Mouse (Mus musculus) layer of hippocampus, adult 9-11 months (tissue): ENCODE measurements around the gene Alox12b.
A peak's percentile ranks its signal among the peaks of the same experiment; 100 is the strongest.

ENCODE experiments used
- DNase-seq: peaks from one replicate; pipeline ENCODE4 v3.0.0; 2022

Alox12b gene

DNA sequence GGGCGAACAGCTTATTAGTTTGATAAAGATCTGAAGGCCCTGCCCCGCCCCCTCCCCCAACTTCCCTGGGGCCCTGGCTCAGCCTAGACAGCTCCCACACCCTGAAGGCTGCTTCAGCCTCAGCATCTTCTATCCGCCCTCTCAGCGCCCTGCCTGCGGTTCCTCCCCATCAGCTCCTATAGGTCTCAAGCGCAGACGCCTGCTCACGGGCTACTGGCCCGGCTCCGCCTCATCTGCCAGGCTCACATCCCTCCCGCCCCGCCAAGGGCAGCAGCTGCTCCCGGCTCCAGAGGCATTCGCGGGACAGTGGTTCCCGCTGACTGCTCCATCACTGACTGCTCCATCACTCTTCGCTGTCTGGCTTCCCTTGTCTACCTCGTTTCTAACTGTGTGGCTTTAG, at the start of gene Alox12b:
TSS of gene Alox12b (plus strand) at position 190 of the 400 bp plus-strand sequence.
- DNase-seq: no peak

DNA sequence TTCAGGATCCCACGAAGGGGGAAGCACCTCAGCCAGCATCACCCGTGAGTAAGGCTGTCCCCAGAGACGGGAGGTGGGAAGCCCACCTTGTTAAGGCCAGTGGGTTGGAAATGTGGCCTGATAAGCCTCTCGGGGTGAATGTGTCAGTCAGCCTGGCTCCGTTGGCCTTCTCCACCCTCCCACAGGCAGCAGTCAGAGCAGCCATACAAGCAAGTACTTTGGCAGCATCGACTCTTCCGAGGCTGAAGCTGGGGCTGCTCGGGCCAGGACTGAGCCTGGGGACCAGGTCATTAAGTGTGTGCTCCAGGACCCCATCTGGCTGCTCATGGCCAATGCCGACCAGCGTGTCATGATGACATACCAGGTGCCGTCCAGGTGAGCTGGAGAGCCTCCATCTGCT, 49.1 kb upstream of the Alox12b start:
- peak; percentile 10 for DNase-seq

DNA sequence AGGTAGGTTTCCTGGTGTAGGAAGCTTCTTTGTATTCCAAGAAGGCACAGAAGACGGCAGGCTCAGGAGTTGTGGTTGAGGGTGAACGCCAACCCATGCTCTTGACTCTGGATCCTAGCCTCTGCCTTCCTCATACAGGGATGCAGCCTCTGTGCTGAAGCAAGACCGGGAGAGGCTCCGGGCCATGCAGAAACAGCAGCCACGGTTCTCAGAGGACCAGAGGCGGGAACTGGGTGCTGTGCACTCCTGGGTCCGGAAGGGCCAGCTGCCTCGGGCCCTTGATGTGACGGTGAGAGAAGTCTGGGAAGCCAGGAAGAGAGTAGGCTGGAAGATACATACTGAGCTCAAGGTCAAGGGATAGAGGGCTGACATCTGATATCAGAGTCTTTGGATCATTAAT, 48.6 kb upstream of the Alox12b start:
- DNase-seq: no peak

DNA sequence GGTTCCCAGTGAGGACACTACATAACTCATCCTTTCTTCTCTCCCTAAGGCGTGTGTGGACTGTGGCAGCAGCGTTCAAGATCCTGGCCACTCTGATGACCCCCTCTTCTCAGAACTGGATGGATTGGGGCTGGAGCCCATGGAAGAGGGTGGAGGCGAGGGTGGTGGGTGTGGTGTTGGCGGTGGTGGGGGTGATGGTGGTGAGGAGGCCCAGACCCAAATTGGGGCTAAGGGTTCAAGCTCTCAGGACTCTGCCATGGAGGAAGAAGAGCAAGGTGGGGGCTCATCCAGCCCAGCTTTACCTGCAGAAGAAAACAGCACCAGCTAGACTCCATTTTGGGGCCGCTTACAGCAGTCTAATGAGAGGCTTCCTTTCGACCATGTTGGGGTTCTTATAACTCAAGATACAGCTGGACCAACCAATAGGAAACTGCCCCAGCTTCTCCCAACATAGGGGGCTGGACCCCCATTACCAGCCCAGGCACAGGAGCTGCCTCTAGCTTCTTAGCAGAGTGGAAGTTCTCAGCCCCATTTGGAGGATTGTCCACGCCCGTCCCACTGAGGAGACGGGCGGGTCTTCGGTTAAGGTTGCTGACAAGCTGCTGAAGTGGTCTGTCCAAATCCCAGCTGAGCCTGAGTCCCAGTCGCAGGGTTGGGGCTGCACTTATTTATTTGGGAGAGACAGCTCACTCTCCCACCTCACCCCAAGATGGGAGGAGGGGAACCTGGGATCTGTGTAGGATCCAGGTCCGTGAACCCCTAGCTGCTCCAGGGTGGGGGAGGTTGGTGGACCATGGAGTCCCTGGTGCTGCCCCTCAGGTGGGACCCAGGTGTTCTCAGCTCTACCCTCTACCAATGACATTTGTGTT, 47.5 kb upstream of the Alox12b start:
- peak; percentile 24 for DNase-seq

DNA sequence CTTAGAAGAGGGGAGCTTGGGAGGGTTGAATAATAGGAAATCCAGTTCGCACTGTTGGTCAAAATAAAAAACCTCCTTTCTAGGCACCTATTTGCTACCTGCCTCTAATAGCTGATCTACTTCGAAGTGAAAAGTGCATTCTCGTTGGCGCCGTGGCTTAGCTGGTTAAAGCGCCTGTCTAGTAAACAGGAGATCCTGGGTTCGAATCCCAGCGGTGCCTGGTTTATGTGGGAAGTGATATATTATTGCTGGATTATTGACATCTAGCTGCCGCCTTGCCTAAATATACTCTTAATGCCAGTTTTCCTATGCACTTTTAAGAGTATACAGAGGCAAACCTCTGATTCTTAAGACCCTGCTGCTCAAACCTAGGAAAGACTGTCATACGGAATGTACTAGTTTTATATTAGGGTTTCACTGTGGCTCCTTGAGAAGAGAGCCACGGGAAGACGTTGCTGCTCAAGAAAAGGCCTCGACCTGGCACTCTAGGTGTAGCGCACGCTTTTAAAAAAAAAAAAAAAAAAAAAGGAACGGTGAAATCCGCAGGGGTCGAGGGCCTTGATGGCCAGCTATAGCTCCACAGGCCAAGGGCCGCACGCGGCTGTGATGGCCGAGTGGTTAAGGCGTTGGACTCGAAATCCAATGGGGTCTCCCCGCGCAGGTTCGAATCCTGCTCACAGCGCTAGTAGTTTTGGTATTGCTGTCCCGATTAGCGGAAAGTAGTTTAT, 46.3 kb upstream of the Alox12b start:
- DNase-seq: peak; percentile 84

DNA sequence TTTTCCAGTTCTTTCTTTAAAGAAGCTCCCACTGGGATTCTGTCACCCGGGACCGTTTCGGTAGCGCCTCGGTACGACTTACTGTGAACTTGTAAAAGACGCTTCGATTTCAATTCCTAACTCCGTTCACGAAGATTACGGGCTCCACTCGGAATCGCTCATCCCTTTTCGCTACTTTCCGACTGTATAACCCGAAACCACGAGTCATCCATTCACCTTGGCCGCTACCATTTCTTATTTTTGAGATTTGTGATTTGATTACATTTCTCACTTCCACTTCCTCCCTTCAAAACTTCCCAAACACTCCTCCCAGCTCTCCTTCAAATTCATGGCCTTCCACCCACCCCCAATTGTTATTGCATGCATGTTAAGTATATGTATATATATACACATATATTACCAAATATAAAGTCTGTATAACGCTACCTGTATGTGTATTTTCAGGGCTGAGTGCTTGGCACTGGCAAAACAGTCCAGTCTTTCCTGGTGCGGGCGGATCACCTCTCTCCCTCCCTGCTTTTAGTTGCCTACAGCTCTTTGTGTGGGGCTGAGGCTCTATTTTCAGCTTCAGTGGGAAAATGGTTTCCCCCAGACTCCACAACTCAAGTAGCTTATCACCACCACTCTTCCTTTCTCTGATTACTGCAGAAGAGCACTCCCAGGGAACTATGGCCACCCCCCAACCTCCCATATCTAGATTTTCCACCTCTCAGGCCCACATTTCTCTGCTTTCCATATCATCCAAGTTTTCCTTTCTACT, 45.6 kb upstream of the Alox12b start:
- DNase-seq: no peak

DNA sequence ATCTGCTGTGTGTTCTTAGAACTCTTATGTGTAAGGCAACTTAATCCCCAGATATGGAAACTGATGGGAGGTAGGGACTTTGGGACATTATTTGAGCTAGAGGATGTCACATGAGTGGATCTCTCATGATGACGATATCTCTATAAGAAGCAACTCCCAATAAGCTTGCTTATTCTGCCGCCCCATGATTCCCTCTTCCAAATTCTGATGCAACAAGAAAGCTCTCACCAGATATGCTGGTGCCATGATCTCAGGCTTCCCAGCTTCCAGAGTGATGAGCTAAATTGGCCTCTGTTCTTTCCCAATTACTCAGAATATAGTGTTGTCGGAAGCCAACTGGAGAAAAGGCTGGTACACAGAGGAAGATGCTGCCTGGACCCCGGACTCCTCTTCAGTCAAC, 44.9 kb upstream of the Alox12b start:
- DNase-seq: peak; percentile 28

DNA sequence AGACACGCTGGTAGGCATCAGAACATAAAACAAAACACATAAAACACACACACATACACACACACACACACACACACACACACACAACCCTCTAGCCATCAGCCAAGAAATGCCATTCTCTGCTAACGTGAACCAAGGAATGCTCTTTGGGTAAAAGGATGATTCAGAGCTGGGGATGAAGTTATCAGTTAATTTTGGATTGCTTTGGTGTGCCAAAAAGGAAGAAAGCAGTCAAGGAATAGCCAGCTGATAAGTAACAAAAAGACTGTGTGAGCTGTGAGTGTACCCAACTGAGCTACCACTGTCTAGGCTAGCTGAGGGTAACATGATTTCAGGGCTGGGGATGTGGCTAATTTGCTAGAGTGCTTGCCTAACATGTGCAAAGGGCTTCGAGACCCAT, 42.8 kb upstream of the Alox12b start:
- DNase-seq: no peak

DNA sequence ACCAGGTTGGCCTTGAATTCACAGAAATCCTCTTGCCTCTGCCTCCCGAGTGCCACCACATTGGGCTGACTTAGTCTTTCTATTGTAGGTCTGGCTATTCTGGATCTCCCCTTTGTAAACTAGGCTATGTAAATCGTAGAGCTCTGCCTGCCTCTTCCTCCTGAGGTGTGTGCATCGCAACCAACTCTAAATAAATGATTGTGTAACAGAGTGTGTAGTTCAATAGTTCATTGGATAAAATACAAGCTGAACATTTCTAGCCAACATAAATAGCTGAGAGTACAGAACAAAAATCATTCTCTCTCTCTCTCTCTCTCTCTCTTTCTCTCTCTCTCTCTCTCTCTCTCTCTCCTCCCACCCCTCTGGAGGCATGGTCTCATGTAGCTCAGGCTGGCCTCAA, 42.2 kb upstream of the Alox12b start:
- no peak for DNase-seq

DNA sequence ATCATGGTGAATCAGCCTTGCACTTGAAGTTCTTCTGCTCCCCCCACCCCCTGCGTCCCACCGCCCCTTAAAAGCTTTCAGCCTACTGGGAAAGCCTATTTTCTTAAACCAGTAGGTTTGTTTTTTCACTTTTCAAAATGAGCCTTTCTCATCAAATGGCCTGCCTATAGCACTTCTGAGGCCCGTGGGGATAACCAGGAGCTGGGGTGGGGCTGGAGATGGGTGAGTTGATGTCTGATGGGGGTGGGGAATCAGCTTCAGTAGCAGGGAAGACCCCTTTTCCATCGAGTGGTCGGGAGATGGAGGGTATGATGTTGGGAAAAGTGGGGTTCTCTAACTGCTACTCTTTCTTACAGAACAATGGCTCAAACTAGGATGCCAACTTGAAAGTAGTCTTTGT, 39.9 kb upstream of the Alox12b start:
- no peak for DNase-seq

DNA sequence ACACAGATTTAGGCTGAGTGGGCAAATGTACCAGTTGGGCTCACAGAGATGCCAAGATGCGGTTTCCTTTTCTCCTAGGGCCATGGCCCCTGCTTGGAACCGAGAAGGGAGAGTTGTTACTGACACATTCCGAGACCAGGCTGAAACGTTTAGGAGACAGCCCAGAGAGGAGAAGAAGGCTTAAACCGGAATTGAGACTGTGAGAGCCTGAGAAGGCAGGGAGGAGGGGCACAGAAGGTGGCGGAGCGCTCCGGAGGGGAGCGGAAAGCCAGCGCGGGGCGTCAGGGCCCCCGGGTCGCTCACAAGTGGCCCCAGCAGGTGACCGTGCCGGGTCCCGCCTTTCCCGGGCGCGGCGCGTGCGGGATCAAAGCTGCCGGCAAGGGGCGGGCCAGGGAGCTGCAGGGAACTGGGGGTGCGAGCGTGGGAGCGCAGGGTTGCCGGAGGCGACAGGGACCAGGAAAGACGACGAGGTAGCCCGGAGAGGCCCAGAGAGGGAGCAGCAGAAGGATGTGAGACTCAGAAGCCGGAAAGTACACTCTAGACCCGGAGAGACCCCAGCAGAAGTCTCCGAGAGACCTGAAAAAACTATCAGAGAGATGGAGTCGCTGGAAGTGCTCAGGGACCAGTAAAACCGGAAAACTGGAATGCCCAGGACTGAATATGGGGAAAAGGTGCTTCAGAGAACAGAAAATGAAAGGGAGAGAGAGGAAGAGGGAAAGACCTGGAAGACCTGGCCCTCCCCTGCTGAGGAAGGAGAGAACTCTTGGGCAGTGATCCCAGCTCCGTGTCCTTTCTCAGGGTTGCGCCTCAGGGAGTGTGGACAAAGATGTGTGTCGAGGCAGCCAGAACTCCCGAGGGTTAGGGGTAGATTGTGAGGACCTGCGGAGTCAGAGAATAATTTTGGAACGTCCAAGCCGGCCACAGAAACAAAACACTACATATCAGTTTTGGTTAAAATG, 38.8 kb upstream of the Alox12b start:
- DNase-seq: peak; percentile 34

DNA sequence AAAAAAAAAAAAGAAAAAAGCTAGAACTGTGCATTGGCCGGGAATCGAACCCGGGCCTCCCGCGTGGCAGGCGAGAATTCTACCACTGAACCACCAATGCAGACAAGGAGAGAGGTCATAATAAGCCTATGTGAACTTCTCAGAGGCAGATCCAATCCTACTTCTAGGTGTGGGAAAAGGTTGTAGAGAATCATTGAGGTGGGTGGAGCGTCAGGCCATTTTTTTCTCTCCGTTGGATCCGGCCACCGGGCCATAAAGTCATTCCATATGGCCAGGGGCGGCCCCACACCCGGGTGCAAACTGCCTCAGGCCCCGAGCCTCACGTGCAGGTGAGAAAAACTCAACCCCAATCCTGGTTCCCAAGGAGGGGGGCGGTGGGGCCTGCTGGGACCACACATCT, 38.0 kb upstream of the Alox12b start:
- peak; percentile 72 for DNase-seq

DNA sequence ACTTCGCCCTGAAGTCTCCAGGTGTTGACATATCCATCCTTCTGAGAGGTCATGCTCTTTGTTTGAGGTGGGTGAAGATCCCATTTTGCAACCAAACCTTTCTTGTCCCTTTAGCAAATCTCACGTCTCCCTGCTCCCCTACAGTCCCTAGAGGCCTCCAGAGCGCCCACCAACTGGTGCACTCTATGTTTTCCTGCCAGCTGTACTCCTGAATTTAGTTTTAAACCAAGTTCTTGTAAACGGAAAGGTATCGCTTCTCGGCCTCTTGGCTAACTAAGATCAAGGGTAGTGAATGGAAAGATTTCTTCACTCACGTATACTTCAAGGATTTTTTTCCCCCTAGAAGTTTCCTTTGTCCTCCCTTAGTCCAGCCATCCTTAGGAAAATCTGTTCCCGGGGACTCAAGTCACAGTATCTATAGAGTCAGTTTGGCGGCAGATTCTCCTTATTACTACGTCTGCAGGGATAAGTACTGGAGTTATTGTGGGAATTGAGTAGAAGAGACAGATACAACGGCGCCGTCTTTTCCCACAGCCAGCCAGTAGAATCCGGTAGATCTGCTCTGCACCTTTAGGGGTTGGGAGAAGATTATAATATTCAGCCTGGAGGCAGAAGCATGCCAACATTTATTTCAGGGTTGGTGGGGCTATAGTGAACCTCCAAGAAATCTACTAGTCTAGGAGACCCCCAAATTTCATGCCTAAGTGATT, 37.2 kb upstream of the Alox12b start:
- DNase-seq: no peak

DNA sequence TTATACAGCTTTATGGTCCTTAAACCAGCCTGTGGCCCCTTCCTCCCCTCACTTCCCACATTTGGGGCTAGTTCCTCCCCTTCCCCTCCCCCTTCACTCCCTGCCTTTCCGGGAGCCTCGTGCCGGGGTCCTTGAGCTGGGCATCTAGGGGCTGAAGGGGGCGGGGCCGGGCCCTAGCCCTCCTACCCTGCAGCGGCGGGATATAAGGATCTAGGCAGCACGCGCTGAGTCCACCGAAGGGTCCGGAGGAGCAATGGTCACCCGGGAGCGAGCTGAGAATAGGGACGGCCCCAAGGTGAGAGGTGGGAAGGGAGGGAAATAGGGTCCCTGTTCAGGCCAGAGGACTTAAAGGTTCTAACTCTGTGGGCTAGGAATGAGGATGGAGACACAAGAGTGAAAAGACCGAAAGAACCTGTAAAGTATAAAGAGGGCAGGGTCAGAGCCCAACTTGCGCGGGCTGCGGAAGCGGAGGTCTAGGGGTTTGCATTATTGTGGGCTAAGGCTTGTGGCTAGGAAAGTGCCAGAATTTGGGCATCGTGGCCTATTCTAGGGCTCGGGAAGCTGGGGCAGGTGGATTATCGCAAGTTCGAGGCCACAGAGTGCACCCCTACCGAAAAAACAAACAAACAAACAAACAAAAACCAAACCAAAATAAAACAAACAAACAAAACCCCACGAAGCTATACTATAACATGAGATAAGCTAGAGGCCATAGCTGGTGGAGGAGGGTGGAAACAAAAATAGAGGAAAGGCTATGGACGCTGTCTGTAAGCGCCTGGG, 36.4 kb upstream of the Alox12b start, which contains the start of gene Hes7:
TSS of gene Hes7 (plus strand) at position 184 of the 780 bp plus-strand sequence.
- peak; percentile 28 for DNase-seq

DNA sequence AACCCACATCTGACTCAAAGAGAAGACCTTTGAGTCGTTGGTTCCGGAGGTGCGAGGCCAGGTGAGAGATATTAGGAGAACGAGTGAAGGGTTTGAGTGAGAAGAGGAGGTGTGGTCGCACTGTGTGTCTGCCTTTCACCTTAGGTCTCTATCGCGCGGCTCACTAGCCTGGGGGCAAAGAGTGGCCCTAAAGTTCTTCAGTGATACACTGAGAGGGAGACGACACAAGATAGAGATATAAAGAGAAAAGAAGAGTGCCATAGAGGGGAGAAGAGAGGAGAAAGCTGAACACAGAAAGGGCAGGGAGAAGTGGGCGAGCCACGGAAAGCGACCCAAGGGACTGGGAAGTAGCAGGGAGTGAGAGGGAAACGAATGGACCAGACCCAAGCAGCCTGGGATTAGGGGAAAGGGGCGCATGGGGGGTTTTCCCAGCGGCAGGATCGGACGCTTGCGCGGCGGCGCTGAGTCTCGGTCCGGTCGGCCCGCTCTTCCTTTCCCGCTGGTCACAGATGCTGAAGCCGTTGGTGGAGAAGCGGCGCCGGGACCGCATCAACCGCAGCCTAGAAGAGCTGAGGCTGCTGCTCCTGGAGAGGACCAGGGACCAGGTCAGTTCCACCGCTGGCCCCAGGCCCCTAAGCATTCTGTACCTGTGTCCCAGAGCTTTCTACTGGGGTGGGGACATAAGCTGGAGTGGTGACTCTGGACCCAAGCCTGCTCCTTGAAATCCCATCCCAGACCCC, 35.6 kb upstream of the Alox12b start:
- peak; percentile 4 for DNase-seq

DNA sequence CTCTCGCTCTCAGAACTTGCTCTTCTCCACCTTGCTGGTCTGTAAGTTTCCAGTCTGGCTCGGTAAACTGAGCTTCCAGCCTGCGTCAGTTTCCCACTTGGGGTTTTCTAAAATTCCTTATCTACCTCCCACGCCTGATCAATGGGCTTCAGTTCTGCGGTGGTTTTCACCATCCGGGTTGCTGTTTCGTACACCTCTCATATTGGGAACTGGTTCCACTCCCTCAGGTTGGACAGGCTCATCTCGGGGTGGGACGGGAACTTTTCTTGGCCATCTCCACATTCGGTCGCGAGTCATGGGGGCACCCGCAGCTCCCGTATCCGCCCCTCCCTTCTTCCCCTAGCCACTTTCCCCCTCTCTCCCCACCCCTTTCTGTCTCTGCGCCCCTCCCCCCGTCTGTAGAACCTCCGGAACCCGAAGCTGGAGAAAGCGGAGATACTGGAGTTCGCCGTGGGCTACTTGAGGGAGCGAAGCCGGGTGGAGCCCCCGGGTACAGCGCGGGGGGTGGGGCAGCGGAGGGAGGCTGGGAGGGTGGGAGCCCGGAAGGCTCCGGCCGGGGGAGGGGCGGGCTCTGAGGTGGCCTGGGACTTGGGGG, 35.0 kb upstream of the Alox12b start:
- peak; percentile 34 for DNase-seq

DNA sequence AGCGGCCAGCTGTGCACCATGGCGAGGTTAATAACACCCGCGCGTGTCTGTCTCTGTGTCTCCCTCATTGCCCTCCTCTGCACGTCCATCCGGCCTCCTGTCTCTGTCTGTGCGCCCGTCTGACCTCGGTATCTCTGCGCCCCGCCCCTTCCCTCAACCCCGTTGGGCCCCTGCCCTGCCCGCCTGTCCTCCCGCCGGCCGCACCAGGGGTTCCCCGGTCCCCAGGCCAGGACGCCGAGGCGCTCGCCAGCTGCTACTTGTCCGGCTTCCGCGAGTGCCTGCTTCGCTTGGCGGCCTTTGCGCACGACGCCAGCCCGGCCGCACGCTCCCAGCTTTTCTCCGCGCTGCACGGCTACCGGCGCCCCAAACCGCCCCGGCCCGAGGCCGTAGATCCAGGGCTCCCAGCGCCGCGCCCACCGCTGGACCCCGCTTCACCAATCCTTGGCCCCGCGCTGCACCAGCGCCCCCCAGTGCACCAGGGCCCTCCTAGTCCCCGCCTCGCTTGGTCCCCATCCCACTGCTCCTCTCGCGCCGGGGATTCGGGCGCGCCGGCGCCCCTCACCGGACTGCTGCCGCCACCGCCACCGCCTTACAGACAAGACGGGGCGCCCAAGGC, 34.3 kb upstream of the Alox12b start, which contains the start of gene 9130213A22Rik:
TSS of gene 9130213A22Rik (minus strand) at position 254 of the 616 bp plus-strand sequence.
- DNase-seq: peak; percentile 90

DNA sequence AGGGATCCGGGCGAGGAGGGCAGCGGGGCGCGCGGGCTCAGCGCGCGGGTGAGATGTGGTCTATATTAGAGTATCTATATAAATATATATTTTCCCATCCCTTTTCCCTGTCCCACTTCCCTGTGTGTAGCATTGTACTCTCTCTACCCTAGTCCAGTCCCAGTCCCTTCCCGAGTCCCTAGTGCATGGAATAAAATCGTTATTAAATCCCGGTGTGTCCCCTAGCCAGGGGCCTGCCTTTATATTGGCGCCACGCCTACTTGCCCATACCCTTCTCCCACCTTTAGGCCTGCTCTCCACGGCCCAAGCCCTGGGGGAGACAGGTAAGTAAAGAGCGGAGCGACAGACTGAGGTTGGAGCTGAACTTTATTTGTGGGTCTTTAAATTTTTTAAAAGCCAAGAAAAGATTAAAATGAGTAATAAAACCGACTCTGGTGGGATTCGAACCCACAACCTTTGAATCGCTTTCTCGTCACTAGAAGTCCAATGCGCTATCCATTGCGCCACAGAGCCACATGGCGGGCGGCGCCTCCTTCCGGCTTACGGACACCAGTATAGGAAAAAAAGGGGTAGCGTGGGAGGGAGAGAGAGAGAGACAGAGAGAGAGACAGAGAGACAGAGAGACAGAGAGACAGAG, 33.6 kb upstream of the Alox12b start:
- DNase-seq: peak; percentile 94
